30 mouse cellular contexts compared by ENCODE assay signal in the genomic region with DNA sequence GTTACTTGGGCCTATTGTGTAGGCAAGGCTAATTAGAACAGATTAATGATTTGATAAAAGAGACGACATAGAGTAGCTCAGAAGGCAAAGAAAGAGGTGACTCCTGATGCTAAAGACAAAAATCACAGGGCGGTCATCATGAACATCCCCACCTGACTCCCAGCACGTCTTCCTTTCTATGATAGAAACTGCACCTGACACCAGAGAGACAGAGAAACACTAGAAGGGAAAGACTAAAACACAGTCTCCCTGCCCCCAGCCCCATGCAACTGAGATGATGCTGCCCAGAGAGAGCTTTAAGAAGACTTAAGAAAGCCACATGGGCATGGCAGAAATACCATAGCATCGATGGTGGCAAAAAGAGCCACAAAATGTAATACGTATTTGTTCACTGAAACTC.
"Had no signal": no experiment of that assay in that cellular context is flagged by ENCODE, and none has a peak within 500 bp of the region (broad histone marks: within the 10 kb centered on the region; RNA-seq: fewer than 3 reads in every experiment).

No protein-coding gene starts in this region.

- H3K27me3 ChIP-seq: limb, embryonic 12.5 days; limb, embryonic 13.5 days; limb, embryonic 15.5 days; liver, embryonic 12.5 days; liver, embryonic 13.5 days; liver, embryonic 15.5 days; lung, embryonic 15.5 days; megakaryocyte, embryonic 14.5 days; midbrain, embryonic 12.5 days; midbrain, embryonic 13.5 days; midbrain, embryonic 15.5 days; neural tube, embryonic 12.5 days had no signal

- H3K4me1 ChIP-seq: limb, embryonic 10.5 days; limb, embryonic 12.5 days; limb, embryonic 13.5 days; limb, embryonic 15.5 days; liver, embryonic 12.5 days; liver, embryonic 13.5 days; liver, embryonic 15.5 days; megakaryocyte, embryonic 14.5 days; midbrain, embryonic 10.5 days; midbrain, embryonic 12.5 days; midbrain, embryonic 13.5 days; midbrain, embryonic 15.5 days; neural tube, embryonic 12.5 days had no signal

- H3K9me3 ChIP-seq: limb, embryonic 10.5 days; limb, embryonic 15.5 days; liver, embryonic 13.5 days; liver, embryonic 15.5 days; lung, embryonic 15.5 days; midbrain, embryonic 12.5 days; midbrain, embryonic 13.5 days; midbrain, embryonic 15.5 days; neural tube, embryonic 12.5 days had no signal

- H3K27ac ChIP-seq: limb, embryonic 10.5 days; limb, embryonic 12.5 days; limb, embryonic 13.5 days; limb, embryonic 15.5 days; liver, embryonic 12.5 days; liver, embryonic 13.5 days; liver, embryonic 14.5 days; liver, embryonic 15.5 days; lung, embryonic 15.5 days; macrophage; midbrain, embryonic 10.5 days; midbrain, embryonic 12.5 days; midbrain, embryonic 13.5 days; midbrain, embryonic 15.5 days; neural tube, embryonic 12.5 days had no signal

- H3K36me3 ChIP-seq: limb, embryonic 10.5 days; limb, embryonic 12.5 days; limb, embryonic 13.5 days; limb, embryonic 15.5 days; liver, embryonic 12.5 days; liver, embryonic 13.5 days; liver, embryonic 15.5 days; lung, embryonic 15.5 days; midbrain, embryonic 10.5 days; midbrain, embryonic 12.5 days; midbrain, embryonic 13.5 days; midbrain, embryonic 15.5 days; neural tube, embryonic 12.5 days had no signal

- H3K4me3 ChIP-seq: limb, embryonic 10.5 days; limb, embryonic 12.5 days; limb, embryonic 13.5 days; limb, embryonic 15.5 days; liver, embryonic 12.5 days; liver, embryonic 13.5 days; liver, embryonic 15.5 days; lung, embryonic 15.5 days; megakaryocyte, embryonic 14.5 days; midbrain, embryonic 10.5 days; midbrain, embryonic 12.5 days; midbrain, embryonic 13.5 days; midbrain, embryonic 15.5 days; myocyte; neural tube, embryonic 12.5 days had no signal

- H3K4me2 ChIP-seq: limb, embryonic 12.5 days; limb, embryonic 13.5 days; limb, embryonic 15.5 days; liver, embryonic 11.5 days; liver, embryonic 12.5 days; liver, embryonic 13.5 days; liver, embryonic 15.5 days; lung, embryonic 14.5 days; lung, embryonic 15.5 days; midbrain, embryonic 11.5 days; midbrain, embryonic 12.5 days; midbrain, embryonic 13.5 days; midbrain, embryonic 15.5 days; neural tube, embryonic 12.5 days had no signal

- H3K9ac ChIP-seq: limb, embryonic 12.5 days; limb, embryonic 13.5 days; limb, embryonic 15.5 days; liver, embryonic 12.5 days; liver, embryonic 13.5 days; liver, embryonic 14.5 days; liver, embryonic 15.5 days; liver, postnatal 0 days; lung, embryonic 14.5 days; lung, embryonic 15.5 days; midbrain, embryonic 12.5 days; midbrain, embryonic 13.5 days; midbrain, embryonic 15.5 days; neural tube, embryonic 12.5 days had no signal

- DNase-seq: left cerebral cortex, postnatal 4 days; liver; liver, embryonic 13.5 days; liver, postnatal 0 days; lung, adult 18-20 months; lung, adult 2 months; lung, embryonic 14.5 days; lung, postnatal 10 days; lung, postnatal 14 days; lung, postnatal 36 days; lung, postnatal 4 days; midbrain, embryonic 14.5 days had no signal
